22 mouse cellular contexts compared by ENCODE assay signal in genomic region chr4:100211331-100211730, GRCm38 (mm10).
DNase-seq lines count a peak whose midpoint lies in the region; ATAC-seq and TF ChIP-seq lines count a peak whose summit lies in the region.
"Had no signal": no experiment of that assay in that cellular context is flagged by ENCODE, and none has a peak within 500 bp of the region (broad histone marks: within the 10 kb centered on the region; RNA-seq: fewer than 3 reads in every experiment).

No protein-coding gene starts in this region.

- H3K4me1 ChIP-seq in intestine, embryonic 14.5 days (replicated peaks; ENCODE audit: control insufficient read depth, insufficient read depth, low read length): peaks cover 15% of the 10 kb centered on the region
- no peaks in the 10 kb centered on the region for H3K4me1 ChIP-seq in intestine, postnatal 0 days (replicated peaks; ENCODE audit: control insufficient read depth, insufficient read depth, low read length)
- peaks cover 25% of the 10 kb centered on the region for H3K4me1 ChIP-seq in lung, embryonic 16.5 days (replicated peaks; ENCODE audit: control insufficient read depth, insufficient read depth, low read length)
- H3K4me1 ChIP-seq in lung, adult 2 months (ENCODE audit: control insufficient read depth, insufficient read depth, low read length): peaks cover 1% of the 10 kb centered on the region
- no peaks in the 10 kb centered on the region for H3K4me1 ChIP-seq in embryonic facial prominence, embryonic 15.5 days
- H3K4me1 ChIP-seq: embryonic facial prominence, embryonic 13.5 days; hindbrain, embryonic 12.5 days; hindbrain, embryonic 15.5 days had no signal

- H3K27ac ChIP-seq in intestine, embryonic 14.5 days (ENCODE audit: low read depth): no peak overlapping the region
- no peak overlapping the region for H3K27ac ChIP-seq in intestine, postnatal 0 days (ENCODE audit: low read depth, low read length)
- H3K27ac ChIP-seq in lung, embryonic 16.5 days (ENCODE audit: low read length): no peak overlapping the region
- H3K27ac ChIP-seq in embryonic facial prominence, embryonic 15.5 days (replicated peaks): no peak overlapping the region
- H3K27ac ChIP-seq: embryonic facial prominence, embryonic 13.5 days; gastrocnemius, adult 2 months; heart, adult 2 months; heart, embryonic 10.5 days; hindbrain, embryonic 12.5 days; hindbrain, embryonic 15.5 days had no signal

- no peak overlapping the region for H3K4me2 ChIP-seq in intestine, embryonic 14.5 days (ENCODE audit: low read length)
- no peak overlapping the region for H3K4me2 ChIP-seq in intestine, postnatal 0 days (replicated peaks; ENCODE audit: low read depth)
- no peak overlapping the region for H3K4me2 ChIP-seq in lung, embryonic 16.5 days (ENCODE audit: low read depth, low read length)
- no peak overlapping the region for H3K4me2 ChIP-seq in embryonic facial prominence, embryonic 15.5 days (replicated peaks)
- H3K4me2 ChIP-seq: embryonic facial prominence, embryonic 13.5 days; hindbrain, embryonic 12.5 days; hindbrain, embryonic 15.5 days had no signal

- no peak for ATAC-seq in intestine, embryonic 14.5 days (replicated peaks; ENCODE audit: low FRiP score, low TSS enrichment, low read depth)
- no peak for ATAC-seq in intestine, postnatal 0 days
- peak; percentile 35; the same call in 1 of the 2 replicates for ATAC-seq in lung, embryonic 16.5 days (ENCODE audit: low read depth)
- 0 out of 2 replicates have a peak, but pooled peaks have one; percentile 29 for ATAC-seq in embryonic facial prominence, embryonic 15.5 days (ENCODE audit: insufficient number of reproducible peaks, low FRiP score, low TSS enrichment, low read depth)
- ATAC-seq: CD4-positive, CD25-positive, alpha-beta regulatory T cell, adult 4 months; forebrain, embryonic 14.5 days; forebrain, postnatal 0 days had no signal

- no peak for TF ChIP-seq CTCF in intestine, postnatal 0 days (IDR thresholded peaks at IDR 0.05; ENCODE audit: low read depth)
- TF ChIP-seq CTCF in lung, adult 2 months (IDR thresholded peaks at IDR 0.05; ENCODE audit: insufficient read depth, low read length): no peak

- WGBS in intestine, embryonic 14.5 days: 77% methylated on average over 4 of the region's 4 CpGs
- 62% methylated on average over 4 of the region's 4 CpGs for WGBS in intestine, postnatal 0 days
- 36% methylated on average over 4 of the region's 4 CpGs for WGBS in lung, embryonic 16.5 days
- 48% methylated on average over 4 of the region's 4 CpGs for WGBS in lung, adult 2 months
- 73% methylated on average over 4 of the region's 4 CpGs for WGBS in embryonic facial prominence, embryonic 15.5 days

- H3K4me3 ChIP-seq in intestine, embryonic 14.5 days (ENCODE audit: low read depth, low read length): no peak overlapping the region
- H3K4me3 ChIP-seq in intestine, postnatal 0 days (ENCODE audit: low read depth, low read length): no peak overlapping the region
- H3K4me3 ChIP-seq in lung, embryonic 16.5 days (ENCODE audit: low read length): no peak overlapping the region
- H3K4me3 ChIP-seq in lung, adult 2 months (replicated peaks; ENCODE audit: extremely low read depth, low read depth, low read length): no peak overlapping the region
- H3K4me3 ChIP-seq in embryonic facial prominence, embryonic 15.5 days (replicated peaks): no peak overlapping the region
- H3K4me3 ChIP-seq: embryonic facial prominence, embryonic 13.5 days; gastrocnemius, adult 2 months; heart, adult 2 months; heart, embryonic 10.5 days; hindbrain, embryonic 12.5 days; hindbrain, embryonic 15.5 days had no signal

- no peaks in the 10 kb centered on the region for H3K9me3 ChIP-seq in intestine, embryonic 14.5 days (ENCODE audit: control insufficient read depth, low read length)
- H3K9me3 ChIP-seq in intestine, postnatal 0 days (ENCODE audit: control insufficient read depth): no peaks in the 10 kb centered on the region
- no peaks in the 10 kb centered on the region for H3K9me3 ChIP-seq in lung, embryonic 16.5 days (ENCODE audit: control insufficient read depth, low read length)
- no peaks in the 10 kb centered on the region for H3K9me3 ChIP-seq in embryonic facial prominence, embryonic 15.5 days (replicated peaks)
- H3K9me3 ChIP-seq: embryonic facial prominence, embryonic 13.5 days; heart, embryonic 10.5 days; hindbrain, embryonic 12.5 days; hindbrain, embryonic 15.5 days had no signal

- H3K27me3 ChIP-seq in intestine, embryonic 14.5 days (replicated peaks; ENCODE audit: control insufficient read depth, insufficient read depth, low read length): no peaks in the 10 kb centered on the region
- H3K27me3 ChIP-seq in intestine, postnatal 0 days (replicated peaks; ENCODE audit: control insufficient read depth, insufficient read depth, low read length): no peaks in the 10 kb centered on the region
- no peaks in the 10 kb centered on the region for H3K27me3 ChIP-seq in lung, embryonic 16.5 days (ENCODE audit: control insufficient read depth, insufficient read depth, low read depth, low read length)
- H3K27me3 ChIP-seq in embryonic facial prominence, embryonic 15.5 days: no peaks in the 10 kb centered on the region
- H3K27me3 ChIP-seq: embryonic facial prominence, embryonic 13.5 days; hindbrain, embryonic 12.5 days; hindbrain, embryonic 15.5 days had no signal

- no peak for TF ChIP-seq POLR2A in lung, adult 2 months (IDR thresholded peaks at IDR 0.05; ENCODE audit: borderline replicate concordance, extremely low read depth, low read depth, low read length)

- no peaks in the 10 kb centered on the region for H3K36me3 ChIP-seq in intestine, embryonic 14.5 days (ENCODE audit: control insufficient read depth, insufficient read depth, low read length)
- no peaks in the 10 kb centered on the region for H3K36me3 ChIP-seq in intestine, postnatal 0 days (ENCODE audit: control insufficient read depth, insufficient read depth)
- H3K36me3 ChIP-seq in lung, embryonic 16.5 days (ENCODE audit: control insufficient read depth, insufficient read depth, low read length): no peaks in the 10 kb centered on the region
- no peaks in the 10 kb centered on the region for H3K36me3 ChIP-seq in embryonic facial prominence, embryonic 15.5 days
- H3K36me3 ChIP-seq: embryonic facial prominence, embryonic 13.5 days; heart, embryonic 10.5 days; hindbrain, embryonic 12.5 days; hindbrain, embryonic 15.5 days had no signal

- H3K9ac ChIP-seq in intestine, embryonic 14.5 days (ENCODE audit: low read length): no peak overlapping the region
- no peak overlapping the region for H3K9ac ChIP-seq in intestine, postnatal 0 days (ENCODE audit: low read depth, low read length)
- H3K9ac ChIP-seq in lung, embryonic 16.5 days (ENCODE audit: low read length): no peak overlapping the region
- H3K9ac ChIP-seq in embryonic facial prominence, embryonic 15.5 days: no peak overlapping the region
- H3K9ac ChIP-seq: embryonic facial prominence, embryonic 13.5 days; forebrain, postnatal 0 days; hindbrain, embryonic 12.5 days; hindbrain, embryonic 15.5 days had no signal

- DNase-seq in intestine, embryonic 14.5 days (ENCODE audit: low spot score): peak; percentile 44
- no peak for DNase-seq in lung, adult 2 months
- no peak for DNase-seq in gastrocnemius, postnatal 25 days
- DNase-seq: adrenal gland, adult 2 months; adrenal gland, postnatal 14 days; cerebellum, adult 11 months; cerebellum, adult 2 months; cerebellum, adult 9-11 months; cerebellum, postnatal 25 days; forebrain, postnatal 0 days; gastrocnemius, adult 2 months; gastrocnemius, postnatal 14 days; heart, adult 2 months had no signal

Comparison
In these comparisons a context has a peak if more than half of its experiments do, and no peak if none do; other contexts are left out.
1. ATAC-seq: peak in lung, embryonic 16.5 days (single experiment) and embryonic facial prominence, embryonic 15.5 days (single experiment); none in intestine, embryonic 14.5 days (single experiment) and intestine, postnatal 0 days (single experiment).